Mouse (Mus musculus) left cerebral cortex, adult 18-20 months (tissue): Measurements from ENCODE around the gene Rhox2f. TPM values are rescaled to one million over a fixed set of nuclear protein-coding genes. Genes with fewer than 3 reads are reported as not detected.
"Not testable (repeated sequence)": the region's sequence is repeated elsewhere in the genome, so short reads cannot be mapped to it uniquely, and the experiment has no call there.

Source experiments
- DNase-seq, 2 experiments: peaks; one replicate each; pipeline ENCODE4 v3.0.0; 2021 to 2022; ENCODE audit warnings: low spot score in 2 of 2, mixed read lengths in 1 of 2
- long read RNA-seq, 2 experiments: library from polyadenylated mRNA; stranded (forward); transcript quantifications; one replicate each; pipeline ENCODE4 v2.0.0; 2021
- total RNA-seq, 2 experiments: library from RNA; stranded (reverse); gene quantifications; 2 replicates each; pipeline ENCODE4 v1.2.3; 2021

Gene Rhox2f
- not detected for total RNA-seq
- long read RNA-seq, experiment 1 = 0 reads
- long read RNA-seq, experiment 2 = 0 reads

GRCm38 (mm10) chrX:37571105-37571504, at the start of gene Rhox2f:
Rhox2f (plus strand) TSS chrX:37571405.
- DNase-seq = not testable (repeated sequence)

DNA sequence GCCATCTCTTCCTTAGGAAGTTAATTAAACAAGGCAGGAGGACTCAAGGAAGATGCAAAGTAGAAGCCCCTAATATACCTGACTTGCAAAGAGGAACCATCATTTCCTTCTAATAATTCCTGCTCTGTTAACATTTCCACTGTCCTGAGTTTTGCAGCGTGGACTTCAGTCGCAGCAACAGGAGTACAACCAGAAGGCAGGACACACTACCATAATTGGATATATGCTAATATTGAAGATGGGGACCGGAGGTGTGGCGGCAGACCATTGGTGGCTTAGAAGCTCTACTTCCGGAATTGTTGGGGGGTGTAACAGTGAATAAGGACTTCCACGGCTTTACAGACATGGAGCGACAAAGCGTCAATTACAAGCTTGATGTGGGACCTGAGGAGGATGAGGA, 41.1 kb upstream of the Rhox2f start, which contains the start of gene Rhox2e:
TSS of gene Rhox2e (plus strand) at position 301 of the 400 bp plus-strand sequence.
- not testable (repeated sequence) for DNase-seq

GRCm38 (mm10) chrX:37541719-37542118, 29.5 kb upstream of the Rhox2f start, which contains the start of gene Rhox3e:
Rhox3e (plus strand) TSS chrX:37542019.
- DNase-seq = not testable (repeated sequence)

- DNase-seq = not testable (repeated sequence)
Observed at GRCm38 (mm10) chrX:37557112-37557511, 14.1 kb upstream of the Rhox2f start, which contains the start of gene Rhox4e. Rhox4e (plus strand) TSS chrX:37557412.

DNA sequence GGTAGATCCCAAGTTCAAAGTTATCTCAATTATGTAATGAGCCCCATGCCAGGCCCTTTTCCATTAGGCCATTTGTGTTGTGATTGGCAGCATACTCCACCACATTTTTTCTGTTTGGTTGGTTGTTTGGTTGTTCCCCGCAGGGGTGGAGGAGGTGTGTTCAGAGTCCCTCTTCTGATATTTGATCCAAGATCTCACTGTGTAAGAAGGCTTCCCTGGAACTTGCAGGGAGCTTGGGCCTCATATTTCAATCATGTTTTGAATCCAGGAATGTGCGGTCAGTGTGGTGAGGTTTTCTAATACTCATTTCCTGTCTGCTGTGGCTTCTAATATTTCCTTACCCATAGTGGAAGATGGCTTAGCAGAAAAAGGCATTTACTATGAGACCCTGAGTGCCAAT, 1.4 kb downstream of the Rhox2f start:
- DNase-seq = not testable (repeated sequence)

DNA sequence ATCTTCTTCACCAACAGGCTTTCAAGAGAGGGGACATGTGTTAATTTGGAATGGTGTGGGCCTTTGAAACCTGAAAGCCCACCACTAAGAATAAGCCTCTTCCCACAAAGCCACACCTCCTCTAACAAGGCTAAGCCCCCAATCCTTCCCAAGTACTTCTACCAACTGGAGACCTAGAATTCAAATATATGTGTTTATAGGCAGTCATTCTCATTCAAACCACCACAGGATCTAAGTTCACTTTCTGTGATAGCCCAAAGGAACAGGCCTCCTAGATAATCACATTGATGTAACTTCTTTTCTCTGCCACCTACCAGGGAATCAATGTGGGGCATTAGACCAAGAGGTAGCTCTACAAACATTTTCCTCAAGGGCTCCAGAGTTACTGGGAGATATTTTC, 9.5 kb downstream of the Rhox2f start, which contains the start of gene Rhox3f:
TSS of gene Rhox3f (plus strand) at position 301 of the 400 bp plus-strand sequence.
- DNase-seq = not testable (repeated sequence)

GRCm38 (mm10) chrX:37607604-37608003, 36.4 kb downstream of the Rhox2f start, which contains the start of gene Rhox4f:
Rhox4f (minus strand) TSS chrX:37607704.
- DNase-seq = not testable (repeated sequence)

Other genes with a start within 250 kb of the Rhox2f start
- not detected for gene Rhox3a2, start 191.4 kb upstream of the Rhox2f start, total RNA-seq
- not detected for gene Rhox4a2, start 180.6 kb upstream of the Rhox2f start, total RNA-seq
- gene Rhox2b, start 159.3 kb upstream of the Rhox2f start, total RNA-seq = not detected
- gene Rhox4b, start 138.9 kb upstream of the Rhox2f start, total RNA-seq = not detected
- not detected for gene Rhox2c, start 117.7 kb upstream of the Rhox2f start, total RNA-seq
- not detected for gene Rhox3c, start 112.8 kb upstream of the Rhox2f start, total RNA-seq
- gene Rhox4c, start 91.1 kb upstream of the Rhox2f start, total RNA-seq = not detected
- gene Rhox2d, start 78.0 kb upstream of the Rhox2f start, total RNA-seq = not detected
- not detected for gene Rhox4d, start 57.0 kb upstream of the Rhox2f start, total RNA-seq
- gene Rhox2e, start 41.0 kb upstream of the Rhox2f start, total RNA-seq = not detected
- not detected for gene Rhox3e, start 29.4 kb upstream of the Rhox2f start, total RNA-seq
- not detected for gene Rhox4e, start 14.0 kb upstream of the Rhox2f start, total RNA-seq
- gene Rhox3f, start 9.6 kb downstream of the Rhox2f start, total RNA-seq = not detected
- gene Rhox4f, start 36.3 kb downstream of the Rhox2f start, total RNA-seq = not detected
- gene Rhox3g, start 57.2 kb downstream of the Rhox2f start, total RNA-seq = not detected
- not detected for gene Rhox2g, start 72.1 kb downstream of the Rhox2f start, total RNA-seq
- not detected for gene Rhox4g, start 79.9 kb downstream of the Rhox2f start, total RNA-seq
- gene Rhox3h, start 97.4 kb downstream of the Rhox2f start, total RNA-seq = not detected
- not detected for gene Rhox2h, start 101.9 kb downstream of the Rhox2f start, total RNA-seq
- gene Rhox5, start 233.4 kb downstream of the Rhox2f start, total RNA-seq = not detected